Mouse (Mus musculus) frontal cortex, adult 2 months (tissue): Measurements from ENCODE around the gene Tspan5. TPM values are rescaled to one million over a fixed set of nuclear protein-coding genes. Genes with fewer than 3 reads are reported as not detected.

Source experiments
- DNase-seq, 2 experiments: peaks; one replicate each; pipeline ENCODE4 v3.0.0; 2022; ENCODE audit warnings: low spot score in 1 of 2; ENCODE audit errors: extremely low spot score in 1 of 2
- polyA plus RNA-seq: library from polyadenylated mRNA; depleted of rRNA; stranded (reverse); fragments of >200 nt; gene quantifications from 2 replicates; pipeline ENCODE4 v1.2.3, GENCODE M21; 2012; rRNA removed

The Tspan5 gene
- polyA plus RNA-seq, 1 experiment = 196 TPM

GRCm38 (mm10) chr3:138914626-138915288 lies 172.8 kb downstream of the Tspan5 start:
- DNase-seq = no peak

GRCm38 (mm10) chr3:138916591-138916990 lies 174.6 kb downstream of the Tspan5 start:
- no peak for DNase-seq

- no peak for DNase-seq
These were observed 175.0 kb downstream of the Tspan5 start for GRCm38 (mm10) chr3:138917016-138917415.

GRCm38 (mm10) chr3:138918241-138918640 lies 176.2 kb downstream of the Tspan5 start:
- DNase-seq = no peak

- no peak for DNase-seq
These were observed 184.2 kb downstream of the Tspan5 start for GRCm38 (mm10) chr3:138926161-138926560.

GRCm38 (mm10) chr3:138927437-138927836 lies 185.4 kb downstream of the Tspan5 start:
- no peak for DNase-seq

GRCm38 (mm10) chr3:138936780-138937179 lies 194.8 kb downstream of the Tspan5 start:
- no peak for DNase-seq

- DNase-seq = no peak
These were observed 195.2 kb downstream of the Tspan5 start for GRCm38 (mm10) chr3:138937241-138937640.

- no peak for DNase-seq
These were observed 199.6 kb downstream of the Tspan5 start for GRCm38 (mm10) chr3:138941604-138942003.

- no peak for DNase-seq
These were observed 203.5 kb downstream of the Tspan5 start for GRCm38 (mm10) chr3:138945516-138945915.

- peak; percentile 69 to 83 for DNase-seq
These were observed 207.1 kb downstream of the Tspan5 start for GRCm38 (mm10) chr3:138949081-138949480.

- DNase-seq = no peak
These were observed 213.2 kb downstream of the Tspan5 start for GRCm38 (mm10) chr3:138955220-138955619.

Other genes with a start within 250 kb of the Tspan5 start
- 137 and 188 TPM in 2 replicates for gene Eif4e, start 216.0 kb upstream of the Tspan5 start, polyA plus RNA-seq